Mouse (Mus musculus) ES-CJ7 (cell line): ENCODE data around the gene Paics.
"Not testable (repeated sequence)": the region's sequence is repeated elsewhere in the genome, so short reads cannot be mapped to it uniquely, and the experiment has no call there.

Experiments
- DNase-seq: peaks from one replicate; pipeline ENCODE4 v3.0.0; 2011; ENCODE audit warnings: low read depth, low spot score

Gene Paics

DNA sequence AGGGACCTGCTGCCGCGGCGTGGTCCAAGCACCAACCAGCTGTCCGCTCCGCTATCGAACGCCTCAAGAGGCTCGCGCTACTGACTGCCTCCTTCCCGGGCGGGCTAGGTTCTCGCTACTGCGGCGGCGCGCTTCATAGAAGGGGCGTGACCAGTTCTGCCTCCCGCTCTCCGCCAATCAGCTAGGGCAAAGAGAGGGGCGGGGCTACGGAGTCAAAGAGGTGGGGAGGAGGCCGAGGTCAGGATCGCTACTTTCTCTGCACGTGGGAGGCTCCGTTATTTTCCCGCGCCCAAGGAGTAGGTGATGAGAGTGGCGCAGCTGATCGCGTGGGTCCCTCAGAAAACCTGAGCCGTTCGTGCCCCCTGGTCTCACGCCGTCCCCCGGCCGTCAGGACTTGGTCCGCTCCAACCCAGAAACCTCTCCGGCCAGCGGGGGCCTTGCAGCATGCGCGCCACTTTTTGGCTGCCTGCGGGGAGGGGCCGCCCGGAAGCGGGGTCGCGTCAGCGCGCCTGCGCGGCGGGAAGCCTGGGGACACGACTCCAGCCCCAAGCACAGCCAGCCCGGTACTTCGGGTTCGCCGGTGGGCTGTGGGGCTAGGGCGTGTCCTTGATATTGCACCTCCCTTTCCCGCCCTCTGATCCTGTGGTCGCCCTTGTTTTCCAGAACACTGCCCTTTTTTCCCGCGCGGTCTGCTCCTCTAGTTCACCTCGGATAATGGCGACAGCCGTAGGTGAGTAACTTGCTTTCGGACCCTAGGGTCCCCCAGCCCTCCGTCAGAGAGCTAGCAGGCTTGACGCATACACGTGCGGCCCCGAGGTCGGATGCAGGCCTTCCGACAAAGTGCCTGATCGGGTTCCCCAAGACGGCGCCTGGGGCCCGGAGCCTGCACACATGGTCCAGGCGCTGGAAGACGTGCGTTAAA is at the start of gene Paics, which contains the start of gene Ppat:
Paics (plus strand) TSS at position 202 of the 922 bp plus-strand sequence.
Ppat (minus strand) TSS at position 473 of the 922 bp plus-strand sequence.
- peak; percentile 98 for DNase-seq

DNA sequence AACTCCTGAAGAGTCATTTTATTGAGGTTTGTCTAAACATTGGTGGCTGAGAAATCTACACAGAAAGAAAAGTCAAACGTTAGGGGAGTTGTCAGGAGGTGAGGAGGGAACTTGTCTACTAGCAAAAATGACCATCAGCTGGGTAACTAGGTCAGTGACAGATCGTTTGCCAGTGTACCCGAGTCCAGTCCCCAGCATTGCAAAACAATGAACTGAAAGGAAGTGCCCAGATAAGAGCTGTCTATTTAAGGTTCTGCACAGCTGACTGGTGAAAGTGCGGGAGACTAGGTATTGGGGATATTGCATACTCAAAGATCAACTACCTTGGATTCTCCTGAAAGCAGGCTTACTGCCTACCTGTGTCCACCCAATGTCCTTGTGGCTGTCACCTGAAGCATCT is 49.0 kb upstream of the Paics start:
- no peak for DNase-seq

DNA sequence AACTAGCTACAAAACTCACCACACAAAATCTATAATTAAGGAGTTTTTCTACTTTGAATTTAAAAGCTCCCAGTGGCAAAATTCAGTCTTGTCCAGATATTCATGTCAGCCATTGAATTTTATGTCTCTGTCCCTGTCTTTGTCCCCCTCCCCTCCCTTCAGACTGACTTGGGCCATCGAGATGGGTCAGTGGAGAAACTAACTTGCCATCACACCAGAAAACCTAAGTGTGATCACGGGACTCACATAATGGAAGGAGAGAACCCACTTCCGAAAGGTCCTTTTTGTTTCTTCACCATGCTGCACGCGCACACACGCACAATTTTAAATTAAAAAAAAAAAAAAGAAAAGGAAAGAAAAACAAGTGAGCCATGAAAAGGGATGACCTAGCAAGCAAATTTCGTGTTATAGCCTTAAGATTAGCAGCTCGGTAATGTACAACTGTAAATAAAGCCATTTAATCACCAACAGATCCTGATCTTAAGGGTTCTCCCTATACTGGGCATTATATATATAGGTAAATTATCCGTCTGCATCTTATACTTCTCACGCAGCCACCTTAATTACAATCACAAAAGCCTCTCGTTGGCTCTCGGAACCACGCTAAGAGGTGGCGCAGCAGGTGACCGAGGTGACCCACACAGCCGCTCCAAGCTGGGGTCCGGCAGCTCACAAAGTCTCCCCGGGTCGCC is 46.2 kb upstream of the Paics start:
- no peak for DNase-seq

DNA sequence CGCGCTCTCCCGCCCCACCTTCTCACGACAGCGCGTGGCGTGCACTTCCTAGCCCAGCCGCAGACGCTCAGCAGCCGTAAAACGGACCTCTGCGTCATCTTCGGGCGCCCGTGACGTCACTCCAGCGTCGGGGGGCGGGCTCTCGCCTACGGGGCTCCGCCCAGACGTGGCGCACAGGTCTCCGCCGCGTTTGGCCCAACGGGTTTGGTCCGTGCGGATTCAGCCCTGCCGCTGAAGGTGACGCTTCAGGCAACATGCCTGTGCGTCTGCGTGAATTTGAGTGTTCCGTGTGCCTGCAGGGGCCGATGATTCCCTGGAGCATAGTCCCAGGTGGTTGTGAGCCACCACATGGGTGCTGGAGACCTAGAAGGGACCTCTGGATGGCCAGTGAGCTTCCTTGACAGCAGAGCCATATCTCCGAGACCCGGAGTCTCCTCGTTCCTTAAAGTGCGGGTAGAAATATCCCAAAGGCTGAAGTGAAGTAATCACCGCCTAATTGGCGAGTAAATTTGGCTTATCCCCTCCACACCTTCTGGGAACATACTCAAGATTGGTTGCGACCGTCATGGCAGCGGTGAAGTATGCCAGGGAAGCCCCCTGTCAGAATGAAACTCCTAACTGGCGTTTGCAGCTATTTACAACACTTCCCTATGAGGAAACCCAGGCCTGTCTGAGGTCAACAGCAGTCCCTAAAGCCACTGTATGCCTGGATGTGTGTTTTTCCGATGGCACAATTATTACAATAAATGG is 45.5 kb upstream of the Paics start, which contains the start of gene Aasdh:
Aasdh (minus strand) TSS at position 110 of the 750 bp plus-strand sequence.
- DNase-seq, result peak; percentile 96

DNA sequence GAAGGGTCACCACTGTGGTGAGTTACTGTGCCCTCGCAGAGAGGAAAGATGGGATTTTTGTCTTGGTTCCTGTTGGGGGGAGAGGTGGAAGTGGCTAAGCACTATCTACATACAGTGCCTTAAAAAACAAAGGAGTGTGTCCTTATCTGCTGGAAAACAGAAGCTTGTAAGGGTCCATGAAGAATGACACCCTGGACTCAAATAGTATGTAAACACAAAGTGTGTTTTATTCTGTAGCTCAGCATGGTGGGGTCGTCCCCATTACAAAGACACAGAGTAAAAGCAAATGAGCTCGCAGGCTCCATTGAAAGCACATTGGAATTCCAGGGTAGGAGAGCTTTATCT is 45.0 kb upstream of the Paics start:
- no peak for DNase-seq

DNA sequence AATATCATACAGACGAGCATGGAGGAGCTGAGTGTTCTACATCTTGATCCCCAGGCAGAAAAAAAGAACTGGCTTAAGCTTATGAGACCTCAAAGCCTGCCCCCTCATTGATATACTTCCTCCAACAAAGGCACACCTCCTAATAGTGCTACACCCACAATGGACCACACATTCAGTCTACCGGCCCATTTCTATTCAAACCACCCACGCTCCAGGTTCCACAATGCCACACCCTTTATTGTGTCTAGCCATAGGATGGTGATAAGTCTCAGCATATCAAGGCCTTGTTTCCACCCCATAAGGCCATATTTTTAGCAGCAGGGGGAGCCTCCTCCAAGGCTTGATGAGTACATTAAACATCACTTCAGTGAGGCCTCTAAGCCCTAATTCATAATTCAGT is 40.3 kb upstream of the Paics start:
- peak; percentile 69 for DNase-seq

DNA sequence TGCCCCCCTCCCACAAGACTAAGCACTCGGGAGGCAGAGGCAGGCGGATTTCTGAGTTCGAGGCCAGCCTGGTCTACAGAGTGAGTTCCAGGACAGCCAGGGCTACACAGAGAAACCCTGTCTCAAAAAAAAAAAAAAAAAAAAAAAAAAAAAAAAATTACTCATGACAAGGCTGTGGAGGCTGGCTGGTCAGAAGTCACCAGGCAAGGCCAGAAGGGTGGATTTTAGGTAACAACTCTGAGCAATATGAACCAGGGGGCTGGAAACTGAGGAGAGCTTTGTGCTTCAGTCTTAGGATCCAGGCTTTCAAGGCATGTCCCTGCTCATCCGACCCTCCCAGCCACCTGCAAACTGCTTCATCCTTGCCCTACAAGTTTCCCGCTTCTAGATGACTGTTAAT is 38.6 kb upstream of the Paics start:
- DNase-seq, result not testable (repeated sequence)

DNA sequence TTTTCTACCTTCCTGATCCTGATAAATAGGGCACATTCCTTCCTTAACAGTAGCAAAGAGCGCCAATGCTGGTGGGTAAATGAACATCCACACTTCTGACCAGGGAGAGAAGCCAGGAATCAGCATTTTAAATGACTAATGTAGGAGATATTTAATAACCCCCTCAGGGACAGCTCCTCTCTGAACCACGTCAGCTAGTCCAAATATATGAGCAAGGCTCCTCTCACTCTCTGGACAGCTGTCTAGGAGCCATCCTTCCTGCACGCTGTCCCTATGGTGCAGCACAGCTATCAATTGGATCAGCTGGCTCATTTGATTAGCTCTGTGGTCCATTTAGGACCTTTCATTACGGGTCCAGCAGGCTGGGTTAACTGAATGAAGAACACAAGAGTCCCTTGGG is 28.3 kb upstream of the Paics start:
- DNase-seq, result no peak

DNA sequence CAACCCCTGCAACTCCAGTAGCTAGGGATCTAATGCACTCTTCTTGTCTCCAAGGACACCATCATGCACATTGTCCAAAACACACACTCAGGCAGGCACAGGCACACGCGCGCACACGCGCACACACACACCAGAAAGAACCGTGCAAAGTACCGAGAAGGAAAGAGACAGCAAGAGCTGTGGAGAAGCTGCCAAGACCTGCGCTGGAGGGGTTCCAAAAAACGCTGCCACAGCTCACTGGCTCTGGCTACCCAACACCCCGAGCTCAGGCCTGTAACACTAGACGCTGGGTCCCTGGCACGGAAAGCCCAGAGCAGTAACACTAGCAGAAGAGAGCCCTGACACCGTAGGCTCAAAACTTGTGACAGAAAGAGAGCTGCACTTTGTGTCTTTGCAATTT is 27.7 kb upstream of the Paics start:
- DNase-seq, result no peak

DNA sequence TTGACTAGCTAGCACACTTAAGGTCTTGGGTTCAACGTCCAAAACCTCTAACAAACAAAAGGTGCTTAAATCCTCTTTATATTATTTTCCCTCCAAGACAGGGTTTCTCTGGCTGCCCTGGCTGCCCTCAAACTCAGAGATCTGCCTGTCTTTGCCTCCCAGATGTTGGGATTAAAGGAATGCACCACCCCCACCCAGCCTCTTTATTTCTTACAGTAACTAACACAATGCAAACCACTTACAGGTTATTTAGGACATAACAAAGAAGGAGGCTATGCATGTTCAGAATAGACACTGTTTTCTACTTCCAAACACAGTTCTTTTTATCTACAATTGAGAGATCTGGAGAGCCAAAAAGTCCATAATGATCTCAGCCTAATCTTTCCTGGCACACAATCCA is 26.8 kb upstream of the Paics start:
- DNase-seq, result no peak

DNA sequence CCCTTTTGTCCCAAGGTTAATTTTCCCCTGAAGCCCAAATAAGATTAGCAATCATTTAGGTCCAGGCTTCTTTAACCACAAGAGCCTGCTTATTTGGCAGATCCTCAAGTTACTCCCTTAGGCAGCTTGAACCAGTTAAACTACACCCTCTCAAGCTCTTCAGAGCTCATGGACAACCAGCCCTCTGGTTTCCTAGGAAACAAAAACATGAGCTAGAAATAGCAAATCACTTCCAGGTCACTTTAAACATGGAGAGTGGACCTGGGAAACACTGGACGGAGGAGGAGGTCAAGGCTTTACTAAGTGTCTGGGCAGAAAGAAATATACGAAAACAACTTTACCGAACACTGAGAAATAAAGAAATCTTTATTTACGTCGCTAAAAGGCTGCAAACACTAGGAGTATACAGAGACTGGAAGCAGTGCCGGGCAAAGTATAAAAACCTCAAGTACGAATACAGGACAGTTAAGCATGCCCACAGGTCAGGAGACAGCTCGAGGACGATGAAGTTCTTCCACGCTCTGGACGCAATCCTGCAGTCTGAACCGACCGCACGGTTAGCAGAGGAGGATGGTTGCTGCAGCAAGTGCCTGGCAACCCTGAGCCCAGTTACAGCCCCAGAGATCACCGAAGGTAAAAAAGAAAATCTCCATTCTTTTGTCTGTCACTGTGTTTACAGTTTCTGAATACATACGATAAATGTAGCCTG is 22.8 kb upstream of the Paics start:
- DNase-seq, result no peak

DNA sequence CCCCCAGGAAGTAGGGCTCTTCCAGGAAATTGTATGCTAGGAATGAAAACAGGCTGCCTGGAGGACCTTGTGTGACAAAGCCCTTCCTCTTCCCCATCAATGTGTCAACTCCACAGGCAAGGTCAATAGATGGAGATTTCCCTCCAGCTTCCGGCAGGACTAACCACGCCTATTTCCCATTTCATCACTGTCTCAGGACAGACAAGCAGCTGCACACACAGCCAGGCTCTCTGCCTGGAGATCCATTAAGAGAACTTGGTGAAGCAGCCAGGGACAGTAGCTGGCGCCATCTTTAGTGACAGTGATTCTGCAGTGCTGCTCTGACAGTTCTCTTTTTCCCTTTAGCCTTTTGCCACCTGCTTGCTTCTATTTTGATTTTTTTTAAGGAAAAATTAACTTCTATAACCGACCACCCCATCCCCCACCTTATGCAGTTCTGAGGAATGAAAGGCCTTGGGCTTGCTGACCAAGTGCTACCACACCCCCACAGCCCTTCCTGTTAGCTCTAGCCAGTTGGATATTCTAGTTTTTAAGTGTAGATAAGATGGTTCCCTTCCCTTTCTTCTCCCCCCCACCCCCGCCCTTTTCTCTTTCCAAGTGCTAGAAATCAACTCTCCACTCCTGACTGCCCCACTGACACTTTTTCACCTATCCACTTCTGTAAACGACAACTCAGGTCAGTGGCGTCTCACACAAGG is 21.8 kb upstream of the Paics start:
- DNase-seq, result peak; percentile 89

DNA sequence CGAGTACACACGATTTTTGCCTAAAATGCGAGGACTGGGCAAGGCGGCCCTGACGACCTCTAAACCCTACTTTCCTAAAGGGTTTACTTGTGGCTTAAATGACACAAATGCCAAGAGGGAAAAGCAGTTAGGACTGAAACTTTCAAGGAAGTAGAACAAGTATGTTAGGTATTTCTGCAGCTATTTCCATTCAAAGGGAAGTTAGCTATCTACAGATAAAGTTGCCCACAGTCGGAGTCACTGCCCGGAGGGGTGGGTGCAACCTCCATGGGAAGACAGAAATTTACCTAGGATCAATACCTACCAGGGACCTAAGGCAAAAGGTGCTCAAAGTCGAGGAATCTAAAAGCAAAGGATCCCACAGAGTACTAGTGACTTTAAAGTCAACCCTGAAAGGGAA is 11.4 kb upstream of the Paics start:
- no peak for DNase-seq

DNA sequence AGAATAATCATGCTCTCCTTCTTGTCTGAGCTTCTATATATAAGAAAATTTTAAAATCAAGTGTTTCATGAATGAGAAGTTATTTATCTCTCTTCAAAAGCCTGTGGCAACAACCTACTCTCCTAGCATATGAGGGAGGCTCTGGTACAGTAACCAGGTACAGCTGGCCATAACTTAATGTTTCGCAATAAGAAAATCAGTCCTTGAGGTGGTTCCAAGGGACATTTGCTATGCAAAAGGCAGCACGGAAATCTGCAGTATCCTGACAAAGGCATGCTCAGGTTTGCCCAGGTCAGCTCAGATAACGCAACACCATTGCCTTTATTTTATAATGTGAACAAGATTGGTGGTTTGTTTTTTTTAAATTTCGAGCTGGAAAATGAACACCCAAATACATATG is 9.1 kb upstream of the Paics start:
- DNase-seq, result no peak

DNA sequence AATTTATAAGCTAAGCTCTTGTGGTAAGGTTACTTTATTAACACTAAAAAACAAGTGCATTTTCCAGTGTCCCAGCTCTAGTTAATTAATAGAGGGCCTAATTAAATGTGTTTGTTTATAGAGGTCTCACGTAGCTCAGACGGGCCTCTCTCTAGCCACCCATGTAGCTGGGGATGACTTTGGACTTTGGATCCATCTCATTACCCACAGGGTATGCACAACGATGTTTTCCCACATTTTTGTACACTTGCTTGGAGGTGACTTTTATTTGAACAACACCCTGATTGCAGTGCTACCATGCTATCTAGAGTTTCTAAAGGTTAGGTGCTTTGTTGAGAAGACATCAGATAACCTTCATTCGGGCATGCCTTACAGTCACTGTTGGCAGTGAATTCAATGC is 8.6 kb upstream of the Paics start:
- no peak for DNase-seq

DNA sequence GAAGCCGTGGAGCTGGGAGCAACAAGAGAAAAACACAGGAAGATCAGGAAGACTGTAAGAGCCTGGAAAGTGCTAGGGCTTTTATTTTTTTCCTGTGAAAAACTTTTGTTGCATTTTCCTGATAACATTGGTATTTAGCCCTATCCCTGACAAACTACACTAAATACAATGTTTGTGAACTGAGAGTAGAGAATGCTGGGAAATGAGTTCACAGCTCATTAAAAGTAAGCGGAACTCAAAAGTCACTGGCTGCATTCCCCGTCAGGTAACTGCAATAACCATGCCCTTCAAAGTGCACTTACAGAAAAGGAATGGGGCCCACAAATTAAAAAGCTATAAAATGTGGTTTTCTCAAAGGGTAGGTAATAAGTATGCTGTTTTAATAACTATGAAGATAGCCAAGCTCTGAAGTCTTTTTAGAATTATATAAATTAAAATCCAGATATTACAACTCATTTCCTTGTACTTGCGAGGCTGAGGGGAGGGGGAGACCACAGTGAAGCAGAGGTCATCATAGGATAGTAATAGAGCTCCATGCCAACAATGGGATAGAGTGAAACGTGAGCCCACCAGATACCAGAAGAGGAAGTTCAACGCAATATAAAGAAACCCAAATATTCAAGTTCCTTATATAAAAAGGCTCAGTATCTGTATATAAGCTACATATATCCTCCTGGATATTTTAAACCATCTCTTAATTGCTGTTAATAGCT is 6.0 kb upstream of the Paics start:
- no peak for DNase-seq

DNA sequence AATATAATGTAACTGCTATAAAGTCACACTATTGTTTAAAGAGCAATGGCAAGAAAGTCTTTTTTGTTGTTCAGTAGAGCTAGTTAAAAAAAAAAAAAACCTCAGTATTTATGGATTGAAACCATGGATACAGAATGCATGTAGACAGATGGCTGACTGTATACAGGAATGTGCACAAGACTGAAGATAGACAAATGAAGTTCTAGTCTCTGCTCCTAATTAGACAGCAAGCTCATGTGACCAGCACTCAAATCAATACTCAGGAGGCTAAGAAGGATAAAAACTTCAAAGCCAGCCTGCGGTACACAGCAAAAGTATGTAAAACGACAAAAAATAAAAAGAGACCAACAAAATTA is 5.5 kb upstream of the Paics start:
- no peak for DNase-seq

DNA sequence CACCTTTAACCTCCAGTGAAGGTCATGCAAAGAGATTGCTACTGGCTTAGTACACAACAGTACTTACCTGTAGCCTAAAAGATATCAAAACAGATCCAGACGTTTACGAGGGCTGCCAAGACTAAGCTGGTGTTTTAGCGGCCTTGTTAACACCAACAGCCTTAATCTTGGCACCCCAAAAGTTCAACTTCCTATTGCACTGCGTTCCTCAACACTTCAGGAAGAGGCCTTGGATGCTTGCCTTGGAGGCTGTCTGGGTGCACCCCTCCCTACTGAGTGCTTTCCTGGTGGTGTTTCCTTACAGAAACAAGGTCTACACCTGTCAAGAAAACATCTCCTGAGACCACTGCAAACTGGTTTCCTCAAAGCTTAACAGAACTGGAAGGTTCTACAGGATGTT is 4.0 kb upstream of the Paics start:
- DNase-seq, result no peak

DNA sequence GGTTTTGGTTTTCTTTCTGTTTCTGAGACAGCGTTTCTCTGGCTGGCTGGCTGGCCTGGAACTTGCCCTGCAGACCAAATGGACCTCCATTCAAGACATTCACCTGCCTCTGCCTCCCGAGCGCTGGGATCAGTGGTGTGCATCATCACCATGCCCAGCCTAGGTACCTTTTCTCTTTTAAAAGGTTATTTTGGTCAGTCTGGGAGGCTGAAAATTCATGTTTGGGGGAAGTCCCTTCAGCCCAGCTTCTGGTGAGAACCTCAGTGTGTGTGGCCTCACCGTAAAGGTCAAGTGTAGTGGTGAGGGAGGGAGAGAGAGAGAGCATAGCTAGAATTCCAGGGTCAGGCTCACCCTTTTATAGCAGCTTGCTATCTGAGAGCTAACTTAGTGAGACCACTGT is 3.3 kb upstream of the Paics start:
- no peak for DNase-seq

DNA sequence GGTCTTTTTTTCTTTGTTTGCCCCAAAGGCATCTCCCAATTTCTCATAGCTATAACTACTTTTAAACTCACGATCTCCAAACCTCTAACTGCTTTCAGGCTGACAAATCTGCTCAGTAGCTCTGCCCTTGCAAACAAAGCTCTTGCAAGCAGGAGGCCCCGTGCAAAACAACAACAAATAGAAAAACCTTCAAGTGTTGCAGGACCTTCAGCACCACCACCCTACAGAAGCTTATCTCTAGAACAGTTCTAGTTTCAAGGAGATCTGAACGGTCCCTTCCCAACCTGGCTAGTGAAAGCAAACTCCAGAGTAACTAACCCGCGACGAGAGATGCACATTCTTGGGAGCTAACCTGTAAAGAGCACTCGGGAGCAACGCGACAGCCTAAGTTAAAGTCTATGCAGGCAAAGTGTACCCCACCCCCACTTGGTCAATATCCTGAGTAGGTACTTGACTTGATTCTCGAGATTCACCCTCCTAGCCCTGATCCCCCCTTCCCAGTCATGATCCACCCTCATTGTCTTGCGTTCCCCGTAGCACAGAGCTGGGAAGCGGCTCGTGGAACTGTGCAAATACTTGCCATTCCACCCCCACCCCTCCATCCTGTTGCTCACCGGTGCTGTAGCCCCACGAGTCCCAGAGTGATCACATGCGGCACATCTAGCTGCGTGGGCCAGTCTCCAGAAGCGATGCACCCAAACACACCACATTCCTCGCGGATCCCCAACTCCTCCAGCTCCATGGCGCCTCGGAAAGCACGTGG is 583 bp upstream of the Paics start:
- DNase-seq, result peak; percentile 56
